Mouse (Mus musculus): ENCODE results near the gene Cpxm2. TPM values are rescaled to one million over a fixed set of nuclear protein-coding genes. Genes with fewer than 3 reads are reported as not detected.

Gene Cpxm2
- polyA plus RNA-seq, 2 experiments, result 31.4 to 47.1 TPM

GRCm38 (mm10) chr7:132088606-132089005, 65.9 kb downstream of the Cpxm2 start:
- ATAC-seq (ENCODE audit: low FRiP score, low read depth) (no peak), DNase-seq (ENCODE audit: low spot score) (no peak)
- H3K36me3 ChIP-seq (ENCODE audit: control insufficient read depth, insufficient read depth, low read length), result no peaks in the 10 kb centered on the region
- no peaks in the 10 kb centered on the region for H3K9me3 ChIP-seq (ENCODE audit: control insufficient read depth, low read length)
- no peak overlapping the region for H3K4me3 ChIP-seq (replicated peaks; ENCODE audit: low read length)
- no peak overlapping the region for H3K4me2 ChIP-seq (replicated peaks; ENCODE audit: low read depth, low read length, severe bottlenecking)
- WGBS, result 70% methylated on average over 6 of the region's 6 CpGs
- no peak overlapping the region for H3K9ac ChIP-seq (ENCODE audit: low read depth, low read length, severe bottlenecking)
- no peak for TF ChIP-seq POLR2A (IDR thresholded peaks at IDR 0.05; ENCODE audit: borderline replicate concordance, extremely low read depth, insufficient read depth, insufficient read length)
- H3K27me3 ChIP-seq (ENCODE audit: control insufficient read depth, insufficient read depth, low read length), result no peaks in the 10 kb centered on the region
- peaks cover 5% of the 10 kb centered on the region for H3K4me1 ChIP-seq (ENCODE audit: control insufficient read depth, insufficient read depth, low read length)
- no peak overlapping the region for H3K27ac ChIP-seq (replicated peaks; ENCODE audit: low read depth, low read length)

GRCm38 (mm10) chr7:132088181-132088580, 66.4 kb downstream of the Cpxm2 start:
- Histone ChIP-seq H3K27me3 (ENCODE audit: control insufficient read depth, insufficient read depth, low read length) (no peaks in the 10 kb centered on the region), H3K27ac (replicated peaks; ENCODE audit: low read depth, low read length) (no peak overlapping the region), H3K4me2 (replicated peaks; ENCODE audit: low read depth, low read length, severe bottlenecking) (no peak overlapping the region), H3K9ac (ENCODE audit: low read depth, low read length, severe bottlenecking) (no peak overlapping the region), H3K4me3 (replicated peaks; ENCODE audit: low read length) (no peak overlapping the region), H3K9me3 (ENCODE audit: control insufficient read depth, low read length) (no peaks in the 10 kb centered on the region), H3K36me3 (ENCODE audit: control insufficient read depth, insufficient read depth, low read length) (no peaks in the 10 kb centered on the region), H3K4me1 (ENCODE audit: control insufficient read depth, insufficient read depth, low read length) (peaks cover 5% of the 10 kb centered on the region)
- no peak for DNase-seq (ENCODE audit: low spot score)
- TF ChIP-seq POLR2A (IDR thresholded peaks at IDR 0.05; ENCODE audit: borderline replicate concordance, extremely low read depth, insufficient read depth, insufficient read length), result no peak
- no peak for ATAC-seq (ENCODE audit: low FRiP score, low read depth)
- 73% methylated on average over 4 of the region's 4 CpGs for WGBS

- H3K4me1 ChIP-seq (ENCODE audit: control insufficient read depth, insufficient read depth, low read length), result no peaks in the 10 kb centered on the region
- H3K9ac ChIP-seq (ENCODE audit: low read depth, low read length, severe bottlenecking), result no peak overlapping the region
- H3K27me3 ChIP-seq (ENCODE audit: control insufficient read depth, insufficient read depth, low read length), result no peaks in the 10 kb centered on the region
- H3K4me3 ChIP-seq (replicated peaks; ENCODE audit: low read length), result no peak overlapping the region
- 41% methylated on average over 1 of the region's 1 CpGs for WGBS
- no peaks in the 10 kb centered on the region for H3K9me3 ChIP-seq (ENCODE audit: control insufficient read depth, low read length)
- no peak overlapping the region for H3K4me2 ChIP-seq (replicated peaks; ENCODE audit: low read depth, low read length, severe bottlenecking)
- no peak for ATAC-seq (ENCODE audit: low FRiP score, low read depth)
- TF ChIP-seq POLR2A (IDR thresholded peaks at IDR 0.05; ENCODE audit: borderline replicate concordance, extremely low read depth, insufficient read depth, insufficient read length), result no peak
- no peaks in the 10 kb centered on the region for H3K36me3 ChIP-seq (ENCODE audit: control insufficient read depth, insufficient read depth, low read length)
- H3K27ac ChIP-seq (replicated peaks; ENCODE audit: low read depth, low read length), result no peak overlapping the region
- DNase-seq (ENCODE audit: low spot score), result no peak
Observed at GRCm38 (mm10) chr7:132075825-132076224, 78.7 kb downstream of the Cpxm2 start.

GRCm38 (mm10) chr7:132074503-132074902, 80.0 kb downstream of the Cpxm2 start:
- TF ChIP-seq POLR2A (IDR thresholded peaks at IDR 0.05; ENCODE audit: borderline replicate concordance, extremely low read depth, insufficient read depth, insufficient read length), result no peak
- Histone ChIP-seq H3K9me3 (ENCODE audit: control insufficient read depth, low read length) (no peaks in the 10 kb centered on the region), H3K9ac (ENCODE audit: low read depth, low read length, severe bottlenecking) (no peak overlapping the region), H3K4me3 (replicated peaks; ENCODE audit: low read length) (no peak overlapping the region), H3K27ac (replicated peaks; ENCODE audit: low read depth, low read length) (no peak overlapping the region), H3K4me1 (ENCODE audit: control insufficient read depth, insufficient read depth, low read length) (no peaks in the 10 kb centered on the region), H3K4me2 (replicated peaks; ENCODE audit: low read depth, low read length, severe bottlenecking) (no peak overlapping the region), H3K27me3 (ENCODE audit: control insufficient read depth, insufficient read depth, low read length) (no peaks in the 10 kb centered on the region), H3K36me3 (ENCODE audit: control insufficient read depth, insufficient read depth, low read length) (no peaks in the 10 kb centered on the region)
- WGBS, result 52% methylated on average over 3 of the region's 3 CpGs
- no peak for ATAC-seq (ENCODE audit: low FRiP score, low read depth)
- DNase-seq (ENCODE audit: low spot score), result no peak

GRCm38 (mm10) chr7:132070877-132071625, 83.5 kb downstream of the Cpxm2 start:
- Histone ChIP-seq H3K4me3 (replicated peaks; ENCODE audit: low read length) (no peak overlapping the region), H3K27ac (replicated peaks; ENCODE audit: low read depth, low read length) (no peak overlapping the region), H3K36me3 (ENCODE audit: control insufficient read depth, insufficient read depth, low read length) (no peaks in the 10 kb centered on the region), H3K9ac (ENCODE audit: low read depth, low read length, severe bottlenecking) (no peak overlapping the region), H3K27me3 (ENCODE audit: control insufficient read depth, insufficient read depth, low read length) (no peaks in the 10 kb centered on the region), H3K9me3 (ENCODE audit: control insufficient read depth, low read length) (no peaks in the 10 kb centered on the region), H3K4me2 (replicated peaks; ENCODE audit: low read depth, low read length, severe bottlenecking) (no peak overlapping the region), H3K4me1 (ENCODE audit: control insufficient read depth, insufficient read depth, low read length) (no peaks in the 10 kb centered on the region)
- ATAC-seq (ENCODE audit: low FRiP score, low read depth) (no peak), DNase-seq (ENCODE audit: low spot score) (no peak)
- no peak for TF ChIP-seq POLR2A (IDR thresholded peaks at IDR 0.05; ENCODE audit: borderline replicate concordance, extremely low read depth, insufficient read depth, insufficient read length)
- 89% methylated on average over 6 of the region's 6 CpGs for WGBS
